Mouse (Mus musculus) heart, postnatal 36 days (tissue): ENCODE results near the gene Prdm16. TPM values are rescaled to one million over a fixed set of nuclear protein-coding genes. Genes with fewer than 3 reads are reported as not detected.

Source experiments
- DNase-seq, 2 experiments: peaks; one replicate each; pipeline ENCODE4 v3.0.0; 2021 to 2022
- intact Hi-C: fragments of 180-260 bp; cut with DNase I; formaldehyde crosslinking; loops from one replicate; pipeline ENCODE4 v1.15.1; 2025
- total RNA-seq, 2 experiments: library from RNA; stranded (reverse); gene quantifications; 2 replicates each; pipeline ENCODE4 v1.2.3; 2021

The Prdm16 gene
- total RNA-seq, 2 experiments from 2014 or later, result 11.7 to 13.8 TPM

DNA sequence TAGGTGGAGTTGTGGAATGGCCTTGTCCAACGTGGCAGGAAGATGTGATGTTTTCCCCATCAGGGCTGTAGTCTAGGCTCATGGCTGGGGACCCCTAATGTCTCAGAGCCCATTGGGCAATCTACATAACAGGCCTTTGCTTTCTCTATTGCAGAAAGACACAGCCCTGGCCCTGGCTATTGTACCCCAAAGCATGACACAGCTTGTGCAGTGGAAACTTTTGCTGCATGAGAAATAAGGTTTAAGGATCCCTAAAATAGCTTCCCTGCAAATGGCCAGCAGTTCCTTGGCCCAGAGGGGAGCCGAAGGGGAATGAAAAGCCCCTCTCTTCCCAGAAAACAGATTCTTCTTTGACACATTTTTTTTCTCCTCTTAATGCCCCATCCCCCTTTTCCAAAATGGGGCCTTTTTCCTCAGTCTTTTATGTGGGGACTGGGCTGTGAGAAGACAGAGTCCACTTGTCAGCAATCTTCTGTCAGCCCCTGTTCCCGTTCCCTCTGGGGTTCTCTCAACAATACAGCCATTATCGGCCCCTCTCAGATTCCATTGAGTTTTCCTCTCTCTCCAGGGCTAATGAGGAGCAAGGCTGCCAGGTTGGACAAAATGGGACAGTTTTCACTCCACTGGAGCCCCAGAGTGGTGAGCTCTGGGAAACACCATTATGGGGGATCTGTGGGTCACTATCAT is 323.6 kb downstream of the Prdm16 start:
- no peak for DNase-seq
- intact Hi-C loops, result no loop called here

DNA sequence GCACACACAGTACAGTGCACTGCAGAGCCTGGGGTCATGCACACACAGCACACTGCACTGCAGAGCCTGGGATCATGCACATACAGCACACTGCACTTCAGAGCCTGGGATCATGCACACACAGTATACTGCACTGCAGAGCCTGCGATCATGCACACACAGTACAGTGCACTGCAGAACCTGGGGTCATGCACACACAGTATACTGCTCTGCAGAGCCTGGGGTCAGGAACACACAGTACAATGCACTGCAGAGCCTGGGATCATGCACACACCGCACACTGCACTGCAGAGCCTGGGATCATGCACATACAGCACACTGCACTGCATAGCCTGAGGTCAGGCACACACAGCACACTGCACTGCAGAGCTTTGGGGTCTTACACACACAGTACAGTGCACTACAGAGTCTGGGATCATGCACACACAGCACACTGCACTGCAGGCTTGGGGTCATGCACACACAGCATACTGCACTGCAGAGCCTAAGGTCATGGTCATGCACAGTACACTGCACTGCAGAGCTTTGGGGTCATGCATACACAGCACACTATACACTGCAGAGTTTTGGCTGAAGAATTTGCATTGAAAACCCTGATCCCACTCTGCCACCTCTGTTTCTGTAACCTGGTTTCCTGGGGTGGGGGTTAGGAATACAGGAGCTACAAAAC is 324.4 kb downstream of the Prdm16 start:
- intact Hi-C loops, result no loop called here
- DNase-seq, result no peak

DNA sequence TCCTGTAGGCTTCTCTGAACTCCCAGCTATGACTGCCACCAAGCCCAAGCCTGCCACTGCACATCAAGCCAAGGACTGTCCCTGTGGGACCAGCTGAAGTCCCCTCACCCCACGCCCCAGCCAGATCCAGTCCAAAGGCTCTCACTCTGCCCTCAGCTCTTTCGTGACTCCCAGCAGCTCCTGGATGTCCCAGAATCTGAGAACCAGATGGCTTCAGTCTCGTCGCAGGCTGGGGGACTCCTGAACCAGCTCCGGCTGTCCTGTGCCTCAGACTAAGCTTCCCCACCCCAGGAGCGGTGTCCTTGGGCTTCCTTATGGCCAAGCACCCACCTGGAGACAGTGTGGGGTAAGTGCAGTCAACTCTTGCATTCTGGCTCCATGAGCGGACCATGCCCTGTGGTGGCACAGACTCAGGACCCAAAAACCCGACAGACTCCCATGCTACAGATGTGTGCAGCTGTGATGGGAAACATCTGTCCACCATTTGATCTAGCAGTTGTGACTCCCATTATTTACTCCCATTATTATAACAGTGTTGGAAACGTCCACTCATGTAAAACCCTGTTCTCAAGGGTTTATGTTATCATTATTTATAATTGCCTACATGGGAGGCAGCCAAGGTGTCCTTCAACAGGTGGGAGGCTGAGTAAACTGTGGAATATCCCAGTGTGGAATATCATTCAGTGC is 326.0 kb downstream of the Prdm16 start:
- DNase-seq, result no peak
- intact Hi-C loops, result no loop called here

DNA sequence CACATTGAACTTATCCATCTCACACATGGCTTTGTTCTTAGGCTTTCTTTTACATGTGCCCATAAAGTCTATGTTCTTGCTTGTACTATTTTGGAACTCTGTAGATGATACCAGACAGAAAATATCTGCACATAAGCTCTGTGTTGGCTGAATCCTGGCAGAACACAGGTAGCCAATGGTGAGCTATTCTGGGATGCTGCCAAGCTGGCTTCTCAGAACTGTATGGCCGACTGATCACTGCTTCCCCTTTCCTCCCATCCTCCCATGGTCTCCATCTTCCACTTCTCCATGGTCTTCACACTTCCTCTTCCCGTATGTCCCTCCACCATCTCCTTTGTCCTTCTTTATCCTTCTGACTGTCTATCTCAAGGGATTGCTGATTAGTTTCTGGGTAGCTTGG is 327.5 kb downstream of the Prdm16 start:
- intact Hi-C loops, result no loop called here

DNA sequence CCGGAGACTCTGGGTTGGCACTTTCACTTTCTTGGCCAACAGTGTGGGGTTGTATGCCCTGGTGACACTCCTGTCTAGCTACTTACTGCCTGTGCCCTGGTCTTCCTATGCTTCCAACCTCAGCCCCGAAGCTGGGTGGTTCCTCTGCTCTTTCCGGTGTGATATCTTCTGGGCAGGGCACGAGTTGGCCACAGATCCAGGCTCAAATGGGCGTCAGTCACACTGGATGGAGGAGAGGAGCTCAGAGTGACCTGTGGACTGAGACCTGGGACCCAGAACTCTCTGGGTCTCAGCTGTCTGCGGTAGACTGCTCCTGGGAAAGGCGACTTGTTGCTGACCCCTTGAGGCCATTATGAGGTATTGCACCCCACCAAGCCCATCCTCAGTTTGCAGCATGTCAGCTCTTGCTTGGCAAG is 335.2 kb downstream of the Prdm16 start, which contains the start of gene Arhgef16:
TSS of gene Arhgef16 (minus strand) at position 211 of the 416 bp plus-strand sequence.
- DNase-seq, result peak; percentile 49 to 61
- intact Hi-C loops, result loop anchor here (1.0 to 2.0 kb wide), 2 partner anchors 138 to 237 kb away; no protein-coding TSS in a partner anchor

More for the DNA sequence above, 327.5 kb downstream of the Prdm16 start:
- DNase-seq, result no peak

DNA sequence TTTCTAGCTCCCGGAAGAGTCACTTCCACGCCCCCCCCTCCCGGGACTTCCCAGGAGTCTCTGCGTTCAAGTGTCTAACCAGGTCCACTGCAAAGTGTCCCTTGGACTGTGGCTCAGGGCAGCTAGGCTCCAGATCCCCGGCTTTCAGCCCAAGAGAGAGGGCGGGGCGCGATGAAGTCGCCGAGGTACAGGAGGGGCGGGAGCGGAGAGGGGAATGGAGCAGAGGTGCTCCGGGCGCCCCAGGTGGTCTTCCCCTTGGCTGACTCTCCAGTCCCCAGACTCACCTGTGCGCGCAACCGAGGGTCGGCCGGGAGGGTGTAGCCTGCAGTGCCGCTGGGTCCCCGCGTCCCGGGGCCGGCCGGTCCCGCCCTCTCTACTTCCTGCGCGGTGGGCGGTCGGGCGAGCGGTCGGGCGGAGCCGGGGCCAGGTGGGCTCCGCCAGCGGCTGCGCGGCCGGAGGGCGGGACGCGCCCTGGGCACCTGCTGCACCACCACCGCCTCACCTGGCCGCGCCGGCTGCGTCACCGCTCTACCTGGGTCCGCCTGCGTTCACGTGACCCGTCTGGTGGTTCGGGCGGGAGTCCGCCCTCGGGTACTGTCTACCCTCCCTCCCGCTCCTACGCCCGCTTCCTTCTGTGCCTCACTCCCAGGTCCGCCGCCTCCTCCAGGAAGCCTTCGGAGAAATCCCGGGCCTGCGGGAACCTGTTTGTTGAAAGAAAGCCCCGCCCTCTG is 337.0 kb downstream of the Prdm16 start:
- no peak for DNase-seq
- intact Hi-C loops, result loop anchor here (2.0 kb wide), 1 partner anchor 235 kb away; no protein-coding TSS in a partner anchor

DNA sequence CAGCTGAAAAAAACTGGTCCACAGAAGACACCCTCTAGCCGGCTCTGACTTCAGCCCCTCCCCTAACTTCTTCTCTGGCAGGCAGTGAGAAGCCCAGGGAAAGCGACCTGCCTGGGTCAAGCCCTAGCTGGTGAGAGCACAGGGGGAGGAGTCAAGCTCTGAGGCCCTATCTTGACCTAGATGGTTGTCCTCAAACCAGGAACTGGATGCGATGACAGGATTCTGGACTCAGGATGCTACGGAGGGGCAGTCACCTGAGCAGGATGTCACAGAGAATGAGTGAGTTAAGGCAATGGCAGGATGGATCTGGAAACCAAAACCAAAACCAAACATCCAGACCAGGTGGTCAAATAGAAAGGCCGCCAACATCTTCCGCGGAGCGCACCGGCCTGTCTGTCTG is 338.9 kb downstream of the Prdm16 start:
- DNase-seq, result no peak
- intact Hi-C loops, result no loop called here

DNA sequence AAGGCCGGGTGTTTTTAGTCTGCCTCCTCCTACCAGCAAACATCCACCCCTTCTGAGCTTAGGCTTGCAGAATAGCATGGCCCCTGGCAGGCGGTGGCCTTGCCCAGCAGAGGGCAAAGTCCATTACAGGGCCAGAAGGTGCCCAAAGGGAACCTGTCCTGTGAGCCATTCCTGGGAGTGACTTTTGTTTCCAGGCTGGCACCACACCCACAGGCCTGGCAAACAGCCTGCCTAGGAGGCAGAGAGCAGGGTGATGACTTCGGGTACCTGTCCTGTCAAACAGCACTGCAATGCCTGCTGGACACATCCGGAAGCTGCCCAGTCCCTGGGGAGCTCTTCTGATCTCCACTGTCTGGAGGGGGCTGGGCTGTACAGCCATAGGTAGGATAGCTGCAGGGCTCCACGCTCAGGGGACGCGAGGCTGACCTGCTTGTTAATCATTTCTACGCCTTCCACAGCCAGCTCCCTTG is 342.4 kb downstream of the Prdm16 start:
- intact Hi-C loops, result no loop called here
- no peak for DNase-seq

DNA sequence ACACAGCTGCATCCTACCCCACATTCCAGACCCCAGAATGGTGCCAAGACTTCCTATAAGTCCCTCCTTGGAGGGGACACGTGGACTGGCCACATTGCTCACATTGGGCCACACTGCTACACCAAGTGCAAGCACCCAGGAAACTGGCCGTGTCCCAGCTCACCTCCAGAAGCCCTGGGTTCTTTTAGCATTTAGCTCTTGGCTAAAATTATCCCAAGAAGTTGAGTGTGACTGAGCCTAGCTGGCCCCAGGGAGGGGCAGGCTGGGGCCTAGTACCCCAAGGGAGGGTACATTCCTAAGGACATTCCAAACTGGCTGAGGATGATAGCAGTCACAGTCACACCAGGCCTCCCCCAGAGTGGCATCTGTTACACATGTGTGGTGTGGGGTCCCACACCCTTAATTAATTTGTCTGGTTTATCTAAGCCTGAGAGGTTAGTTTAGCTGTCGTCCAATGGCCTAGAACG is 342.9 kb downstream of the Prdm16 start:
- intact Hi-C loops, result no loop called here
- no peak for DNase-seq

DNA sequence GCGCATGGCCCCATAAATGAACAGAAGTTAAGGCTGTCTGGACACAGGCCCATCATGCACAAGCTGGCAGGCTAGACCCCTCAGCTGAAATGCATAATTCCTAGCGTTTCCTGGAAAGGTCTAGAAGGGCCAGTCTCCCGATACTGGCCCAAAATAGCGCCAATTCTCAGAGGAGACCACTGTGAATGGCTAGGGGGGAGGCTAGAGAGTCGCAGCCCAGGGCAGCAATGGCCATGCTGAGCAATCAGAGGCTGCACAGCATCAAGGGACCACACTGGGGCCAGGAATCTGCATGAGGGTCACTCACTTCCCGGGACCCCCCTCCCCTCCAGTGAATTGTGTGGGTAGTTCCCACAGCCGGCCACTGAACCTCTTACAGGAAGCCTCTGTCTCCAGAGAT is 353.0 kb downstream of the Prdm16 start:
- intact Hi-C loops, result no loop called here
- DNase-seq, result no peak

DNA sequence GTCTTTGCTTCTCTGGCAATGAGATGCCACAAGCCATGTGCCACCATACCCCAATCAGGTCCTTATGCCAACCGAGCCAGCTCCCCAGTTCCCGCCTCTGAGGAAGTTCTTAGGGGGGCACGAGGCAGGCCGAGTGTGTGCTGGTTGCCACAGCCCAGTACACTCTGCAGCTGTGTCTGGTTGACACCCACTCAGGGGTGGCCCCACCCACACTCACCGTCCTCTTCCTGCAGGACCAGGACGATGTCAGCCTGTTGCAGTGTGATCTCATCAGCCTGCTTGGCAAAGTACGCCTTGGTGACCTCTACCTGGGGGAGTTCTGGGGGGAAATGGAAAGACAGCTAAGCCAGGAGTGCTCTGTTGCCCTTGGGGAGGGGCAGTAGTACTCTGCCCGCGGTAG is 357.2 kb downstream of the Prdm16 start:
- intact Hi-C loops, result loop anchor here (10.0 kb wide), 1 partner anchor 215 kb away; no protein-coding TSS in a partner anchor
- no peak for DNase-seq

DNA sequence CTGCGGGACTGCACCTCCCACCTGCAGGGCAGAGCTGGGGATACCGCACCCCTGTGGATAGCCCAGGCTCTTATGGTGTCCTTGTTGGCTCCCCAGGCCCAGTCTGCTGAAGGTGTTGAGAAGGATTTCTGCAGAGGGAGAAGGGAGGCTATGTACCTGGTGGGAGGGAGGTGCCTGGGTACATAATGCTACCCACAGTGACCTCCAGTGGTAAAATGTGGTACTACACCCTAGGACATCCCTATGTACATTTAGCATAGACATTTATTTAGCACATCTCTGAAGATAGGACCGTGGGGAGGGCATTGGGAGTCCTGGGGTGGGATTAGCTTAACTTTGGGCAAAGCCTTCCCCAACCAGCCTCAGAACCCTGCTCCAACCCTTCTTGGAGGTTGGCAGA is 363.7 kb downstream of the Prdm16 start:
- peak; percentile 59 for DNase-seq

DNA sequence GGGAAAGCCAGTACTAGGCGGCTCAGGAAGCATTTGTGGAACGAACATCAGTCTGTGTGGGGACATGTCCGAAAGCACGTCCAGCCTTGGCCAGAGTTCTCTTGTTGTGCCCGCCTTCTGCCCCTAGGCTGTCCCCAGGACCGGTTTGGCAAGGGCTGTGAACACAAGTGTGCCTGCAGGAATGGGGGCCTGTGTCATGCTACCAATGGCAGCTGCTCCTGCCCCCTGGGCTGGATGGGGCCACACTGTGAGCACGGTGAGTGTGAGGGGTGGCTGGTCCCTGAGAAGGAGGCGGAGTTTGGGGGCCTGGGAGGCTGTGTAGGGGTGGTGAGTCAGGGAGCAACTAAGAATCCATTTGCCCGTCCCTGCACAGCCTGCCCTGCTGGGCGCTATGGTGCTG is 367.2 kb downstream of the Prdm16 start:
- no peak for DNase-seq
- intact Hi-C loops, result no loop called here

More for the DNA sequence above, 363.7 kb downstream of the Prdm16 start:
- intact Hi-C loops, result loop anchor here (1.0 to 10.0 kb wide), 3 partner anchors 64 to 208 kb away; no protein-coding TSS in a partner anchor

DNA sequence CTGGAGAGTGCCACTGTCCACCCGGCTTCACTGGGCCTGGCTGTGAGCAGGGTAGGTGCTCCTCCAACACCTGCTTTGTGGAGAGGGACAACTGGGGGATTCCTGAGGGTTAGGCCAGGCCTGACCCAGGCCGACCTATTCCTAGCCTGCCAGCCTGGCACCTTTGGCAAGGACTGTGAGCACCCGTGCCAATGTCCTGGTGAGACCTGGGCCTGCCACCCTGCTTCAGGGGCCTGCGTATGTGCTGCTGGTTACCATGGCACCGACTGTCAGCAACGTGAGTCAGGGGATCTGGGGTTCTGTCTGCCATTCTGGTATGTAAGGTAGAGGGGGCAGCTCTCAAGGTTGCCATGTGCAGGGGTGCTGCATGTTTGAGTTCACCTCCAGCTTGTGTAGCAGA is 369.2 kb downstream of the Prdm16 start:
- intact Hi-C loops, result no loop called here
- DNase-seq, result no peak

Other genes starting within 250 kb of the Prdm16 start
- gene Actrt2, start 31.0 kb upstream of the Prdm16 start, total RNA-seq, result not detected
- gene Ttc34, start 200.6 kb upstream of the Prdm16 start, total RNA-seq, result under 1 TPM in 1 of 2 experiments, not detected in 1; 0.14 TPM
- under 1 TPM; 0.22 to 0.33 TPM for gene Mmel1, start 232.7 kb upstream of the Prdm16 start, total RNA-seq